In genomic region chr16:58514565-58514964, GRCm38 (mm10) we compare ENCODE assay signal across 10 mouse cellular contexts. TPM values are rescaled to one million over a fixed set of nuclear protein-coding genes. Genes with fewer than 3 reads are reported as not detected.
DNase-seq lines count a peak whose midpoint lies in the region; ATAC-seq and TF ChIP-seq lines count a peak whose summit lies in the region.
"Had no signal": no experiment of that assay in that cellular context is flagged by ENCODE, and none has a peak within 500 bp of the region (broad histone marks: within the 10 kb centered on the region; RNA-seq: fewer than 3 reads in every experiment).

No protein-coding gene starts in this region.

- H3K36me3 ChIP-seq in forebrain, postnatal 0 days (ENCODE audit: insufficient read depth), result no peaks in the 10 kb centered on the region
- no peaks in the 10 kb centered on the region for H3K36me3 ChIP-seq in forebrain, embryonic 14.5 days (ENCODE audit: control insufficient read depth, insufficient read depth, low read length)
- H3K36me3 ChIP-seq in intestine, postnatal 0 days (ENCODE audit: control insufficient read depth, insufficient read depth), result no peaks in the 10 kb centered on the region
- H3K36me3 ChIP-seq: hindbrain, embryonic 15.5 days had no signal

- no peak overlapping the region for H3K27ac ChIP-seq in forebrain, postnatal 0 days (ENCODE audit: low read depth, low read length)
- H3K27ac ChIP-seq in forebrain, embryonic 14.5 days (ENCODE audit: low read depth, low read length), result no peak overlapping the region
- H3K27ac ChIP-seq in intestine, postnatal 0 days (ENCODE audit: low read depth, low read length), result no peak overlapping the region

- TF ChIP-seq CTCF in forebrain, postnatal 0 days (IDR thresholded peaks at IDR 0.05; ENCODE audit: low read depth), result peak; percentile 48
- peak; percentile 73 for TF ChIP-seq CTCF in intestine, postnatal 0 days (IDR thresholded peaks at IDR 0.05; ENCODE audit: low read depth)

- no peaks in the 10 kb centered on the region for H3K9me3 ChIP-seq in forebrain, postnatal 0 days (ENCODE audit: low read length)
- H3K9me3 ChIP-seq in forebrain, embryonic 14.5 days (replicated peaks; ENCODE audit: control insufficient read depth, low read length), result no peaks in the 10 kb centered on the region
- H3K9me3 ChIP-seq in intestine, postnatal 0 days (ENCODE audit: control insufficient read depth), result no peaks in the 10 kb centered on the region
- H3K9me3 ChIP-seq: hindbrain, embryonic 15.5 days had no signal

- no peak overlapping the region for H3K9ac ChIP-seq in forebrain, postnatal 0 days
- no peak overlapping the region for H3K9ac ChIP-seq in forebrain, embryonic 14.5 days (ENCODE audit: low read length)
- no peak overlapping the region for H3K9ac ChIP-seq in intestine, postnatal 0 days (ENCODE audit: low read depth, low read length)
- H3K9ac ChIP-seq: hindbrain, embryonic 15.5 days had no signal

- H3K4me2 ChIP-seq in forebrain, postnatal 0 days (ENCODE audit: low read depth), result no peak overlapping the region
- H3K4me2 ChIP-seq in forebrain, embryonic 14.5 days (ENCODE audit: low read length), result no peak overlapping the region
- H3K4me2 ChIP-seq in intestine, postnatal 0 days (replicated peaks; ENCODE audit: low read depth), result no peak overlapping the region
- H3K4me2 ChIP-seq: hindbrain, embryonic 15.5 days had no signal

- no peak for DNase-seq in forebrain, postnatal 0 days
- DNase-seq in forebrain, embryonic 14.5 days (ENCODE audit: low spot score), result no peak
- peak; percentile 62 for DNase-seq in lung, postnatal 25 days (ENCODE audit: low spot score)
- peak; percentile 68 for DNase-seq in thymus, postnatal 14 days
- no peak for DNase-seq in layer of hippocampus, postnatal 14 days (ENCODE audit: low spot score in 2 of 2)
- no peak for DNase-seq in cerebellum, postnatal 4 days (ENCODE audit: low spot score in 2 of 2)

- 91% methylated on average over 9 of the region's 9 CpGs for whole genome bisulfite sequencing in forebrain, postnatal 0 days
- 91% methylated on average over 9 of the region's 9 CpGs for WGBS in forebrain, embryonic 14.5 days
- 74% methylated on average over 9 of the region's 9 CpGs for WGBS in intestine, postnatal 0 days

- no peaks in the 10 kb centered on the region for H3K27me3 ChIP-seq in forebrain, postnatal 0 days (ENCODE audit: insufficient read depth, low read length)
- no peaks in the 10 kb centered on the region for H3K27me3 ChIP-seq in forebrain, embryonic 14.5 days (replicated peaks; ENCODE audit: control insufficient read depth, insufficient read depth, low read length)
- H3K27me3 ChIP-seq in intestine, postnatal 0 days (replicated peaks; ENCODE audit: control insufficient read depth, insufficient read depth, low read length), result no peaks in the 10 kb centered on the region
- H3K27me3 ChIP-seq: hindbrain, embryonic 15.5 days; Patski had no signal

- no peak overlapping the region for H3K4me3 ChIP-seq in forebrain, postnatal 0 days (ENCODE audit: low read depth, low read length)
- H3K4me3 ChIP-seq in forebrain, embryonic 14.5 days (ENCODE audit: low read depth, low read length), result no peak overlapping the region
- H3K4me3 ChIP-seq in intestine, postnatal 0 days (ENCODE audit: low read depth, low read length), result no peak overlapping the region
- H3K4me3 ChIP-seq: hindbrain, embryonic 15.5 days had no signal

- no peak for ATAC-seq in forebrain, postnatal 0 days
- ATAC-seq in forebrain, embryonic 14.5 days, result no peak
- ATAC-seq in activated CD4-positive, CD25-positive, alpha-beta regulatory T cell, adult 4 months, result peak; percentile 80
- peak; percentile 50; the same call in 1 of the 2 replicates for ATAC-seq in intestine, postnatal 0 days
- ATAC-seq: Patski had no signal

- H3K4me1 ChIP-seq in forebrain, postnatal 0 days (ENCODE audit: insufficient read depth), result no peaks in the 10 kb centered on the region
- H3K4me1 ChIP-seq in forebrain, embryonic 14.5 days (ENCODE audit: control insufficient read depth, insufficient read depth, low read length), result peaks cover 4% of the 10 kb centered on the region; the same call in 1 of the 2 replicates
- H3K4me1 ChIP-seq in intestine, postnatal 0 days (replicated peaks; ENCODE audit: control insufficient read depth, insufficient read depth, low read length), result no peaks in the 10 kb centered on the region; the same call in 1 of the 2 replicates

RNA-seq across cellular contexts. Expression of gene St3gal6, which starts 9.5 kb away (rescaled TPM):
- total RNA-seq in forebrain, postnatal 0 days (2014; rRNA removed), result 3.9 and 12.6 TPM in 2 replicates
- polyA plus RNA-seq in forebrain, postnatal 0 days (2015; fragmentation: Nextera tagmentation; extraction: Ambion mirVana), result 12.7 and 14.9 TPM in 2 replicates
- polyA plus RNA-seq in forebrain, embryonic 14.5 days (2014; fragmentation: Nextera tagmentation; extraction: Ambion mirVana), result 7.8 and 8.3 TPM in 2 replicates
- polyA plus RNA-seq in activated CD4-positive, CD25-positive, alpha-beta regulatory T cell, adult 4 months (2017; shearing (Covaris generic)), result 1 to 10 TPM; 4.6 to 7.4 TPM
- polyA plus RNA-seq in intestine, postnatal 0 days (2015; fragmentation: Nextera tagmentation; extraction: Ambion mirVana), result 32.5 and 32.6 TPM in 2 replicates
- total RNA-seq in layer of hippocampus, postnatal 14 days (2021), result 10 to 100 TPM; 16.1 to 20.4 TPM

Comparison
In these comparisons a context has a peak if more than half of its experiments do, and no peak if none do; other contexts are left out.
1. ATAC-seq: peak in activated CD4-positive, CD25-positive, alpha-beta regulatory T cell, adult 4 months (single experiment) and intestine, postnatal 0 days (single experiment); none in forebrain, postnatal 0 days (single experiment) and forebrain, embryonic 14.5 days (single experiment).
2. DNase-seq: peak in lung, postnatal 25 days (single experiment) and thymus, postnatal 14 days (single experiment); none in forebrain, postnatal 0 days (single experiment), forebrain, embryonic 14.5 days (single experiment), layer of hippocampus, postnatal 14 days (0 of 2) and cerebellum, postnatal 4 days (0 of 2).